In genomic region chr14:32958671-32959070, GRCm38 (mm10) we compare ENCODE assay signal across 15 mouse cellular contexts. TPM values are rescaled to one million over a fixed set of nuclear protein-coding genes. Genes with fewer than 3 reads are reported as not detected.
A peak's percentile ranks its signal among the peaks of the same experiment; 100 is the strongest.
DNase-seq lines count a peak whose midpoint lies in the region; ATAC-seq and TF ChIP-seq lines count a peak whose summit lies in the region.
"Had no signal": no experiment of that assay in that cellular context is flagged by ENCODE, and none has a peak within 500 bp of the region (broad histone marks: within the 10 kb centered on the region; RNA-seq: fewer than 3 reads in every experiment).

No protein-coding gene starts in this region.

- H3K27me3 ChIP-seq in forebrain, embryonic 11.5 days (ENCODE audit: control insufficient read depth, insufficient read depth, low read length) = no peaks in the 10 kb centered on the region
- H3K27me3 ChIP-seq in forebrain, embryonic 14.5 days (replicated peaks; ENCODE audit: control insufficient read depth, insufficient read depth, low read length) = no peaks in the 10 kb centered on the region
- H3K27me3 ChIP-seq in lung, postnatal 0 days (replicated peaks; ENCODE audit: insufficient read depth, low read length) = no peaks in the 10 kb centered on the region
- peaks cover 5% of the 10 kb centered on the region; the same call in 1 of the 2 replicates for H3K27me3 ChIP-seq in neural tube, embryonic 15.5 days (replicated peaks)
- no peaks in the 10 kb centered on the region for H3K27me3 ChIP-seq in hindbrain, embryonic 11.5 days (ENCODE audit: control insufficient read depth, insufficient read depth, low read length)
- H3K27me3 ChIP-seq: embryonic facial prominence, embryonic 12.5 days had no signal

- no peak for TF ChIP-seq CTCF in lung, postnatal 0 days (IDR thresholded peaks at IDR 0.05)
- no peak for TF ChIP-seq CTCF in lung, adult 2 months (IDR thresholded peaks at IDR 0.05; ENCODE audit: insufficient read depth, low read length)

- TF ChIP-seq POLR2A in lung, adult 2 months (IDR thresholded peaks at IDR 0.05; ENCODE audit: borderline replicate concordance, extremely low read depth, low read depth, low read length) = no peak

- H3K9ac ChIP-seq in forebrain, embryonic 11.5 days (ENCODE audit: low read length) = no peak overlapping the region
- no peak overlapping the region for H3K9ac ChIP-seq in forebrain, embryonic 14.5 days (ENCODE audit: low read length)
- H3K9ac ChIP-seq in lung, postnatal 0 days (replicated peaks; ENCODE audit: low read depth) = no peak overlapping the region
- no peak overlapping the region for H3K9ac ChIP-seq in neural tube, embryonic 15.5 days (replicated peaks)
- no peak overlapping the region for H3K9ac ChIP-seq in hindbrain, embryonic 11.5 days (ENCODE audit: low read depth, low read length)
- H3K9ac ChIP-seq: embryonic facial prominence, embryonic 12.5 days; hindbrain, embryonic 13.5 days had no signal

- TF ChIP-seq EP300 in lung, postnatal 0 days (IDR thresholded peaks at IDR 0.05) = no peak

- H3K4me3 ChIP-seq in forebrain, embryonic 11.5 days (ENCODE audit: low read depth, low read length) = no peak overlapping the region
- H3K4me3 ChIP-seq in forebrain, embryonic 14.5 days (ENCODE audit: low read depth, low read length) = no peak overlapping the region
- no peak overlapping the region for H3K4me3 ChIP-seq in lung, postnatal 0 days (ENCODE audit: low read depth, low read length)
- H3K4me3 ChIP-seq in lung, adult 2 months (replicated peaks; ENCODE audit: extremely low read depth, low read depth, low read length) = no peak overlapping the region
- H3K4me3 ChIP-seq in neural tube, embryonic 15.5 days (replicated peaks) = no peak overlapping the region
- no peak overlapping the region for H3K4me3 ChIP-seq in hindbrain, embryonic 11.5 days (ENCODE audit: low read depth, low read length)
- H3K4me3 ChIP-seq: embryonic facial prominence, embryonic 12.5 days; forebrain, embryonic 10.5 days; hindbrain, embryonic 13.5 days; megakaryocyte, embryonic 14.5 days had no signal

- H3K27ac ChIP-seq in forebrain, embryonic 11.5 days (ENCODE audit: low read depth, low read length) = no peak overlapping the region
- no peak overlapping the region for H3K27ac ChIP-seq in forebrain, embryonic 14.5 days (ENCODE audit: low read depth, low read length)
- no peak overlapping the region for H3K27ac ChIP-seq in lung, postnatal 0 days (ENCODE audit: low read length)
- H3K27ac ChIP-seq in neural tube, embryonic 15.5 days (replicated peaks) = no peak overlapping the region
- H3K27ac ChIP-seq in hindbrain, embryonic 11.5 days (ENCODE audit: low read depth, low read length) = no peak overlapping the region
- H3K27ac ChIP-seq: embryonic facial prominence, embryonic 12.5 days; forebrain, embryonic 10.5 days; hindbrain, embryonic 13.5 days had no signal

- H3K36me3 ChIP-seq in forebrain, embryonic 11.5 days (ENCODE audit: control insufficient read depth, insufficient read depth, low read length) = no peaks in the 10 kb centered on the region
- no peaks in the 10 kb centered on the region for H3K36me3 ChIP-seq in forebrain, embryonic 14.5 days (ENCODE audit: control insufficient read depth, insufficient read depth, low read length)
- H3K36me3 ChIP-seq in lung, postnatal 0 days (ENCODE audit: insufficient read depth, low read length) = no peaks in the 10 kb centered on the region
- no peaks in the 10 kb centered on the region for H3K36me3 ChIP-seq in neural tube, embryonic 15.5 days
- H3K36me3 ChIP-seq in hindbrain, embryonic 11.5 days (ENCODE audit: control insufficient read depth, insufficient read depth, low read length) = no peaks in the 10 kb centered on the region
- H3K36me3 ChIP-seq: embryonic facial prominence, embryonic 12.5 days; forebrain, embryonic 10.5 days; hindbrain, embryonic 13.5 days had no signal

- WGBS in forebrain, embryonic 11.5 days = 75% methylated on average over 8 of the region's 8 CpGs
- WGBS in forebrain, embryonic 14.5 days = 82% methylated on average over 8 of the region's 8 CpGs
- 45% methylated on average over 8 of the region's 8 CpGs for WGBS in lung, postnatal 0 days
- 48% methylated on average over 8 of the region's 8 CpGs for WGBS in lung, adult 2 months
- WGBS in neural tube, embryonic 15.5 days = 55% methylated on average over 8 of the region's 8 CpGs
- 62% methylated on average over 8 of the region's 8 CpGs for WGBS in hindbrain, embryonic 11.5 days

- no peak overlapping the region for H3K4me2 ChIP-seq in forebrain, embryonic 11.5 days (ENCODE audit: low read depth, low read length, severe bottlenecking)
- H3K4me2 ChIP-seq in forebrain, embryonic 14.5 days (ENCODE audit: low read length) = no peak overlapping the region
- no peak overlapping the region for H3K4me2 ChIP-seq in lung, postnatal 0 days (replicated peaks; ENCODE audit: low read depth, low read length)
- no peak overlapping the region for H3K4me2 ChIP-seq in neural tube, embryonic 15.5 days
- H3K4me2 ChIP-seq in hindbrain, embryonic 11.5 days (replicated peaks; ENCODE audit: low read depth, low read length) = no peak overlapping the region
- H3K4me2 ChIP-seq: embryonic facial prominence, embryonic 12.5 days; hindbrain, embryonic 13.5 days had no signal

- no peaks in the 10 kb centered on the region for H3K9me3 ChIP-seq in forebrain, embryonic 11.5 days (ENCODE audit: control insufficient read depth, low read length)
- H3K9me3 ChIP-seq in forebrain, embryonic 14.5 days (replicated peaks; ENCODE audit: control insufficient read depth, low read length) = no peaks in the 10 kb centered on the region
- H3K9me3 ChIP-seq in lung, postnatal 0 days (ENCODE audit: low read length) = no peaks in the 10 kb centered on the region
- H3K9me3 ChIP-seq in neural tube, embryonic 15.5 days (replicated peaks) = no peaks in the 10 kb centered on the region
- H3K9me3 ChIP-seq in hindbrain, embryonic 11.5 days (ENCODE audit: control insufficient read depth, low read length) = no peaks in the 10 kb centered on the region
- H3K9me3 ChIP-seq: embryonic facial prominence, embryonic 12.5 days; forebrain, embryonic 10.5 days; hindbrain, embryonic 13.5 days; megakaryocyte, embryonic 14.5 days had no signal

- ATAC-seq in forebrain, embryonic 11.5 days (replicated peaks; ENCODE audit: low FRiP score) = no peak
- no peak for ATAC-seq in forebrain, embryonic 14.5 days
- peak; percentile 29; the same call in 1 of the 2 replicates for ATAC-seq in lung, postnatal 0 days
- ATAC-seq in neural tube, embryonic 15.5 days (ENCODE audit: low FRiP score) = no peak
- no peak for ATAC-seq in hindbrain, embryonic 11.5 days (ENCODE audit: low FRiP score)

- DNase-seq in forebrain, embryonic 11.5 days (ENCODE audit: low spot score) = peak; percentile 35
- DNase-seq in forebrain, embryonic 14.5 days (ENCODE audit: low spot score) = no peak
- peak; percentile 35 for DNase-seq in lung, postnatal 0 days (ENCODE audit: low spot score)
- DNase-seq in lung, adult 2 months = no peak
- DNase-seq in kidney, postnatal 25 days = peak; percentile 48 to 60
- DNase-seq in thymus, postnatal 10 days (ENCODE audit: low spot score in 2 of 2) = no peak
- no peak for DNase-seq in hindbrain, embryonic 11.5 days (ENCODE audit: low spot score)
- DNase-seq: B cell, adult 2 months; cerebellum, adult 2 months; right cerebral cortex, postnatal 25 days had no signal

- no peaks in the 10 kb centered on the region for H3K4me1 ChIP-seq in forebrain, embryonic 11.5 days (replicated peaks; ENCODE audit: control insufficient read depth, insufficient read depth, low read length)
- no peaks in the 10 kb centered on the region for H3K4me1 ChIP-seq in forebrain, embryonic 14.5 days (ENCODE audit: control insufficient read depth, insufficient read depth, low read length)
- peaks cover 8% of the 10 kb centered on the region; the same call in 1 of the 2 replicates for H3K4me1 ChIP-seq in lung, postnatal 0 days (ENCODE audit: insufficient read depth, low read depth, low read length)
- H3K4me1 ChIP-seq in lung, adult 2 months (ENCODE audit: control insufficient read depth, insufficient read depth, low read length) = no peaks in the 10 kb centered on the region
- H3K4me1 ChIP-seq in neural tube, embryonic 15.5 days = peaks cover 27% of the 10 kb centered on the region
- H3K4me1 ChIP-seq in hindbrain, embryonic 11.5 days (replicated peaks; ENCODE audit: control insufficient read depth, insufficient read depth, low read length) = no peaks in the 10 kb centered on the region
- H3K4me1 ChIP-seq: embryonic facial prominence, embryonic 12.5 days had no signal

RNA-seq across cellular contexts. Expression of gene Lrrc18, which starts 32.5 kb away (rescaled TPM):
- polyA plus RNA-seq in forebrain, embryonic 11.5 days (2014; fragmentation: Nextera tagmentation; extraction: Ambion mirVana) = 0.35 TPM in 1 of 2 replicates, not detected in the other
- 0.35 and 0.36 TPM in 2 replicates for polyA plus RNA-seq in forebrain, embryonic 14.5 days (2014; fragmentation: Nextera tagmentation; extraction: Ambion mirVana)
- 1.4 and 2.0 TPM in 2 replicates for polyA plus RNA-seq in lung, postnatal 0 days (2015; fragmentation: Nextera tagmentation; extraction: Ambion mirVana)
- 2.1 and 2.4 TPM in 2 replicates for polyA plus RNA-seq in lung, adult 2 months (2012; rRNA removed)
- polyA plus RNA-seq in neural tube, embryonic 15.5 days (2015; fragmentation: Nextera tagmentation; extraction: Ambion mirVana) = 0.41 and 0.70 TPM in 2 replicates
- 0.36 and 0.86 TPM in 2 replicates for polyA plus RNA-seq in hindbrain, embryonic 11.5 days (2014; fragmentation: Nextera tagmentation; extraction: Ambion mirVana)

Comparison
In these comparisons a context has a peak if more than half of its experiments do, and no peak if none do; other contexts are left out.
1. DNase-seq: peak in forebrain, embryonic 11.5 days (single experiment), lung, postnatal 0 days (single experiment) and kidney, postnatal 25 days (2 of 2); none in forebrain, embryonic 14.5 days (single experiment), lung, adult 2 months (single experiment), thymus, postnatal 10 days (0 of 2) and hindbrain, embryonic 11.5 days (single experiment).